Mouse (Mus musculus) spleen, postnatal 10 days (tissue): ENCODE data around the gene Hes1.

Experiments used
- DNase-seq, 2 experiments: peaks; one replicate each; pipeline ENCODE4 v3.0.0; 2021 to 2022; ENCODE audit warnings: low spot score in 2 of 2

Hes1 gene

DNA sequence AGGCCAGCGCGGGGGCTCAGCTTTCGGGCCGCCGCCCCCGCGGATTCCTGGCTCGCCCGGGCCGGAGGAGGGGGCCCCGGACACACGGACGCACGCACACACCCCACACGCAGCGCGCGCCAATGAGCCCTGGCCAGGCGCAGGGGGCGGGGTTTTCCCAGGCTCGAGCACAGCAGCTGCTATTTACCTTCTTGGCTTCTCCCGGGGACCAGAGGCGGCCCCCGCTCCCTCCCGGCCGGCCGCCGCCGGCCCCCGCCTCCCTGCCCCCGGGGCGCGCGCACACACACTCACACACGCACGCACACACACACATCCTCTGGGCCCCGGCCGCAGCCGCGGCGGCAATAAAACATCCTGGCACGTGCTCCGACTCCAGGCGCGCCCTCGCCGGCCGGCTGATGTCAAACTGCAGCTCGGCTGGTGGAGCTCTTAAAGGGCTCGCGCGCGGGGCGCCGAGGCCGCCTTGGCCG is at the start of gene Hes1:
Gene Hes1, plus strand, starts transcription at position 401 of the 470 bp plus-strand sequence.
- DNase-seq: peak; percentile 50 to 83

DNA sequence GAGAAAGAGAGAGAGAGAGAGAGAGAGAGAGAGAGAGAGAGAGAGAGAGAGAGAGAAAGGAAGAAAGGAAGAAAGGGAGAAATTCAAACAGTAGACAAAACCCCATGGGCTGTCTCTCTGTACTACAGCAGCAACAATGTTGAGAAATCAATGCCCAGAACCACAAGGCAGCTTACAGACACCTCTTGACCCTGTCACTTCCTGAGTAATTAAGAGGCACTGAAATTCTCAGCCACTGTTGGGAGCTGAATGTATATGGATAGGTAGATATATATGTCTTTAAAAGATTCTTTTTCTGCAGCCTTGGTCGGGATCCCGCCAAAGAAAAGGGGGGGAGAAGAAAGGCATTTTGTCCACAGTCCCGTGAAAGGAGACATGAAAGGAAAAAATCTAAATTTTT is 48.1 kb upstream of the Hes1 start:
- DNase-seq: no peak

DNA sequence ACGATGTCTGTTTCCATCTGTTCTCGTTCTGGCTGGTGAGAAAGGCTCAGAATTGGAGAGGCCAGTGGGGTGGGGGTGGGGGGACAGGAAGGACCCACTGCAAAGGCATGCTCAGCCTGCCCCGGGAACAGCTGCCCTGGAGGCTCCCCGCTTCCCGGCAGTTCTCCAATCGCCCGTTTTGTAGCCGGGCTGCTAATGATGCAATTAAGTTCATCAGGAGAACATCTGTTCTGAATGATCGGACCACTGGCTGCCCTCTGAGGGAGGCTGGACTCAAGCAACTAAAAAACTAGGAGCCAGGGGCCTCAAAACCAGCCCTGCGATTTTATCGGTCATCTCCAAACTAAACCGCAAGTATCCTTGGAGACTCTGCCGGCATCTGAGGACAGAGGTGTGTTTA is 44.1 kb upstream of the Hes1 start:
- no peak for DNase-seq

DNA sequence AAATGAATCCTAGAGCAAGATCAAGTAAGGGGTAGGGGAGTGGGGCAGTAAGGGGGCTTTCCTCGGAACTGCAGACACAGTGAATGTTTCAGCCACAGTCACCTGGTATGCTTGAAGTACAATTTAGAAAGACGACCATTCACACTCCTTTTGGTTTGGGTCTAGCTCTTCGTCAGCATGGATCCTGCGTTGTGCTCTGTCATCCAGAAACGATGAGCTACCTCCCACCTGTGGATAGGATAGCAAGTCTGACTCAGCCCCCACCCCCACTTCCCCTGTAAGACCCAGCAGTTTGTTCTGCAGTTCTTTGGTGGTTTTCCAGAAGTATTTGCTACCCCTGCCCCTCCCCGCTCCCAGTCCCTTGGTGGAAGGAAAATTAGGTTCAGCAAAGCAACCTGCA is 41.8 kb upstream of the Hes1 start:
- DNase-seq: no peak

DNA sequence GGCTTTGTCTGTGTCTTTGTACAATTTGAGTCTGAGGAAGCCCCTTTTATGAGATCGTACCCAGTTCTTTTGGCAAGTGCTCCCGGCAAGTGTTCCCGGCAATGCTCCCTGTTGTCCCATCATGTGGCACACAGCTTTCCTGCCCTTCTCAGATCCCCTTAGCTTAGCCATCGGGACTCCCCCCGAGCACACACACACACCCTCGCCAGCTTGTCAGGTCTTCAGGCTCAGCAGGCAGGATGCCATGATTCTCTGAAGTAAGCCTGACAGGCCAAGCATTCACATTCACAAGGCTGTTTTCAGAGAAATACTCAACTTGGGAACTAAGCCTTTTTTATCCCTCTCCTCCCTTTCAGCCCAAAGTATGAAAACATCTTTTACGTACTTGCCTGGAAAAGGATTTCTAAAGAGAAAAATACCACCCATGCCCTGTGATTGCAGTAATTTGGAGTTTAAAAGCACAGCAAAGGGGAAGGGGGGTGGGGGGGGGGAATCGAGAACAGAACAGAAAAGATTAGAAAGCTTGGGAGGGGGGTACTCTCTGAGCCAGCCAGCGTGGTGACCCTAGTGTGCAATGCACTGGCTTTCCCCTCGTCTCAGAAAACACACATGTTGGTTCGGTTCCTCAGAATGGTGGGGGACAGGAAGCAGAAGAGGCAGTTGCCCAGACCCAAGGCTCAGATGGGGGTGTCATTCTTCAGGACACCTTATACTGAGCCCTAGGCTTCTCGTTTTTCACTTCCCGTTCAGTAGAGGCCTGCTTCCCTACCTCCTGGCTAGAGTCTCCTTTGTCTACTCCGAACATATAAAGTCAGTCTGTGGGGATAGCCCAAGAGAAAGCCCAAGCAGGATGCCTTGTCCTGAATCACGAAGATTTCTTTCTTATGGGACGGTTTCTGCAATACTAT is 41.0 kb upstream of the Hes1 start:
- DNase-seq: peak in 1 of 2 experiments; percentile 52

DNA sequence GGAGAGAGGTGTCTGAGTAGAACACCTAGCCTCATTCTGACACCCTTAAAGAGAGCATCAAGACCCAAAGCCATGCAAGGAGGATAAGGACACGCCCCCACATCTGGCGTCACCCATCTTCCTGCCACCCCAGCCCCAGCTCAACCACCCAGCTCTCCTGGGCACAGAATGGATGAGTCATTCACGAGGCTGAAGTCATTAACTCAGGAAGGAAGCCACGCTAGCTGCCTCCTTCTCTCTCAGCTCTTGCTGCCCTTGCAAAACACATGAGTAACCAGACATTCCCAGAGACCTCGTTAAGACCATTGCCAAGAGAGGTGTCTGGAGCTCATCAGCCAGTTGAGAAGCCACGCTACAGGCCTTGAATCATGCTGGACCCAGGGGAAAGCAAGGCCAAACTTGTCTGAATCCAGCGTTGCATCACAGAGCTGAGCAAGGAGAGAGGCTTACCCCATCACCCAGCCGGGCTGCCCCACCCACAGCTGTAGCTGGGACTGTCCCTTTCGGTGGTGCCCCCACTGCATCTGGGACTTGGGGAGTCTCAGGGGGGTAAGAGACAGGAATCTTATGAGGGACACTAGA is 39.4 kb upstream of the Hes1 start:
- DNase-seq: peak in 1 of 2 experiments; percentile 60

DNA sequence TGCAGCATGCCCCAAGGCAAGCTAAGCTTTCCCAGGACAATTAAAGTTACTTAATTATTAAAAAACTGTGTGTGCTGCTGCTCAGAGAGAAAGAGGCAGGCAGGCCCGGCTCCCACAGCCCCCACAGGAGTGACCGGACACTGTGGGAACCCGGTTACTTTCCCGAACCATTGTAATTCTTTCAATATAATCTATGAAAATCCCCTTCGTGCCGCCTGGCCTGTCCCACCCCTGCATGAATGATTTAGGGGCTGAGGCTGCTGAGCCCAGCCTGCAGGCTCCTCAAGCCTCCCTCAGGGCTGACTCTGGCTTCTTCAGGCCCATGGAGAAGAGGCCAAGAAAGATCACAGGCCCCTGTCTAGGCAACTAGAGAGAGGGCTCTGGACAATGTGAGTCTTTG is 36.0 kb upstream of the Hes1 start:
- no peak for DNase-seq

DNA sequence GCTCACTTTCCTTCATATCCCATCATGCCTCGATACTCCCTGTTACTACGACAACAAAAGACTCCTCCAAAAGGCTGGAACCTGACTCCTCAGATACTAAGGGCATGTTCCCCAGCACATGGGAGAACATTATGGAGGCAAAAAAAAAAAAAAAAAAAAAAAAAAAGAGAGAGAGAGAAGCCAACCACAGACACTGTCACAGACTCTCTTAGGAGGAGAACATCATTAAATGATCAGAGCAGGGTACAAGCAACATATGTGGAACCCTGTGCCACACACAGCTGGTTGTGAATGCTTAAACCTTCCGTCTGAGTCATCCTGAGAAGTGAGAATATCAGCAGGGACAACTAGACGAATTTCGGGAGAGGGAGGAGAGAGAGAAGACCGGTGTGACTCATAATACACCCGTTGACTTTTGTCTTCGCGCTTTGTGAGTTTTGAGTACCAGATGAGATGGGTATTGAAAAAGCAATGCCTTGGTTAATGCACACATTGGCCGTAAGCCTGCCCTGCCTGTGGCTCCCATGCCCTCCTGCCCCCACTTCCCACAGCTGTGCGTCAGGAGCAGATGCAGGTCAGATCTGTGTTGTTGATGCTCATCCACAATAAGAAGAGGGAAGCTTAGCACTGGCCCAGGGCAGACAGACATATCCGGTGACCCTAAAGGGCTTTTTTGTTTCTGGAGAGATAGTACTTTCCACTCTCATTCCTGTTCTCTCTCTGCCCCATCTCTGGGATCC is 34.8 kb upstream of the Hes1 start:
- DNase-seq: no peak

DNA sequence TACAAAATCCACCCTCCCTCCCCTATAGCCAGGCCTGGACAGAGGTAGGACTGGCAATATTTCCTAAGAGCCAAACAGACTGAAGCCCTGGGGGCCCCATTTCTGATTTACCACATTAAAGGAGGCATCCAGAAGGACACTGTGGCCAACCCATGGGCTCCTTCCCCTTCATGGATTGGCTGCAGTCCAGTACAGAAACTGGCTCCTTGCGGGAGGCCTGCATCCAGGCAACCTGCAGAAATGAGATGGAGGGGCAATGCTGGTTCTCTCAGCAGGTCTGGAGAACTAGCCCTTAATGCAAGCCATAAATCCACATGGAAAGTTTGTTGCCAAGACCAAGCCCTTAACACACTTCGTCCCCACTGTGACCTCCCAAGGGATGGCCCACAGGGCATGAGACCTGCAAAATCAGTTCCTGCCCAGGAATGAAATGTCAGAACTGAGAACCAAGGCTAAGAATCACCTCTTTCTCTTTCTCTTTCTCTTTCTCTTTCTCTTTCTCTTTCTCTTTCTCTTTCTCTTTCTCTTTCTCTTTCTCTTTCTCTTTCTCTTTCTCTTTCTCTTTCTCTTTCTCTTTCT is 31.8 kb upstream of the Hes1 start:
- DNase-seq: no peak

DNA sequence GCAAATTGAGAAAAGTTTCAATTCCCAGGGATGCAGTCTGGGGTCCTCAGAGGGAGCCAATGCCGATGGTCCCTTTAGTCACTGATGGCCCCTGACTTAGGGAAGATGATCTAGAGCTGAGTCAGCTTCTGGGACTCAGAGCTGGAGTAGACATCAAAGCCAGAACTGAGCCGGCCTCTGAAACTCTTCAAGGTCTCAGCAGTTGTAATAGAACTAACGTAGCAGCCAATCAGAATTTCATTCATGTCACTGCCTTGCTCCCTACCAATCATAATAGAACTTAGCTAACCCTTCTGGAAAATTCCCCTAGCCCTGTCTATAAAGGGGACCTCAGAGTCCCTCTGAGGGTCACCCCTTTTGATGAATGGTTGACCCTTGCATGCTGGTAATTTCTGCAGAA is 30.8 kb upstream of the Hes1 start:
- DNase-seq: no peak

DNA sequence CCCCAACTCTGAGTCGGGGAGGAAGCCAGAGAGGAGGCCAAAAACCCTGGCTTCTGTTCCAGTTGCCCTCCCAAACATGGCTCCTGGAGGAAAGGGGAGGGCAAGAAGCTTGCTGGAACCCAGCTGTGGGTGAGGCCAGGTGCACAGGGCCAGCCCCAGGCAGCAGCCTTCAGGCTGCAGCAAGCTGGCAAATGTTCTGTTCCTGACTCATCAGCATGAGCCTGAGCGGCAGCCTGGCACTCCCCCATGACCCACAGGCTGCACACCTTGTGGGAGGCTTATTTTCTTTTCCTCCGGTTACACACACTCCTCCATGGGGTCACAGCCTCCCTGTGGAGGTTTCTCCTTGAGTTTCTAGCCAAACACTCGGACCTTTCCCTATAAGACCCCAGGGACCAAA is 30.2 kb upstream of the Hes1 start:
- DNase-seq: no peak

DNA sequence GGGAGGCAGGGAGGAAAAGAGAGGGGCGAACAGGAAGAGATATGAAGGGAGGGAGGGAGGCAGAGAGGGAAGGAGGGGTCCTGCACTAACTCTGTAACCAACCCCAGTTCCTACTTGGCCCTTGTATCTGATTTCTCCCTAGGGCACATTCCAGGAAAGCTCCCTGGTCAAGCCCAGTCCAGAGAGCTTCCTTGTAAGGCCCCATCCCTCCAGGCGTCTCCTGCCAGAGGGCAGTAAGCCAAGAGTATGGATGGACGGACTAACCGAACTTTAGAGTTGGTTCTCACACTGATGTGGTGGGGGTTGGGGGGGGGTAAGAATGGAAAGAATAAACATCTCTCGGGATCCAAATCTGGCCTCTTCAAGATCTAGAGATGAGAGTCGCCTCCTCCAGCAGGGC is 29.7 kb upstream of the Hes1 start:
- DNase-seq: no peak

DNA sequence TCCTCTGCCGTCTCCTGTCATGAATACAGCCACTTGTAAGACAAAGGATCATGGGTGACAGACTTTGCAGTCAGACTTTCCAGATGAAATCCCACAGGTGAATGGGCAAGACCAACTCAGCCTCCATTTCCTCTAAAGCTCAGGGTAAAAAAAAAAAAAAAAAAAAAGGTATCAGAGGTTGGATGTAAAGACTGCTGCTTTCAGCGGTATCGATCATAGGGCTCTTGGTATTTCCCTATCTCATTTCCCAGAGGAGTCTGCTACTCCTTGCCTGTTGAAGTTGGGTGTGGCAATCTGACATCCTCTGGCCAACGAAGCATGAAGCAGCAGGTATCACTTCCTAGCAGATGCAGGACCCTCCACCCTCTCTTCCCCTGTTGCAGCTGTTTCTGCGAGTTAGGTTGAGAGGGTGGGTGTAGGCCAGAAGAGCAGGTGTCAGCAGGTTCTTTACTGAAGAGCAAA is 29.2 kb upstream of the Hes1 start:
- peak in 1 of 2 experiments; percentile 50 for DNase-seq

DNA sequence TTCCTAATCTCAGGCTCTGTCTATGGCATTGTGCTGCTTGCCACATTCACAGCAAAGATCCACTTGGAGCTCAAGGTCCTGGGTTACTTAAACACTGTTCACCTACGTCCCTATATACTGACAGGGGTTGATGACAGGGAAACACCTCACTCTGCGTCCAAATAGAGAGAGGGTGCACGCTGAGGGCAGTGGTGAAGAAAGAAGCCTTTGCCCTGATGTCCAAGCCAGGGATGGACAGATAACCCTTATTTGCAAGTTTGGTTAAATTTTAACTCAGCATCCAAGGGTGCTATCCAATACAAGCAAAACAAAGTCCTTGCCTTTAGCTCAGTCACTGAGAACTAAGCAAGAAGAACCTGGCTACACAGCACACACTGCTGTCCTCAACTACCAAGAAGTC is 28.1 kb upstream of the Hes1 start:
- no peak for DNase-seq

DNA sequence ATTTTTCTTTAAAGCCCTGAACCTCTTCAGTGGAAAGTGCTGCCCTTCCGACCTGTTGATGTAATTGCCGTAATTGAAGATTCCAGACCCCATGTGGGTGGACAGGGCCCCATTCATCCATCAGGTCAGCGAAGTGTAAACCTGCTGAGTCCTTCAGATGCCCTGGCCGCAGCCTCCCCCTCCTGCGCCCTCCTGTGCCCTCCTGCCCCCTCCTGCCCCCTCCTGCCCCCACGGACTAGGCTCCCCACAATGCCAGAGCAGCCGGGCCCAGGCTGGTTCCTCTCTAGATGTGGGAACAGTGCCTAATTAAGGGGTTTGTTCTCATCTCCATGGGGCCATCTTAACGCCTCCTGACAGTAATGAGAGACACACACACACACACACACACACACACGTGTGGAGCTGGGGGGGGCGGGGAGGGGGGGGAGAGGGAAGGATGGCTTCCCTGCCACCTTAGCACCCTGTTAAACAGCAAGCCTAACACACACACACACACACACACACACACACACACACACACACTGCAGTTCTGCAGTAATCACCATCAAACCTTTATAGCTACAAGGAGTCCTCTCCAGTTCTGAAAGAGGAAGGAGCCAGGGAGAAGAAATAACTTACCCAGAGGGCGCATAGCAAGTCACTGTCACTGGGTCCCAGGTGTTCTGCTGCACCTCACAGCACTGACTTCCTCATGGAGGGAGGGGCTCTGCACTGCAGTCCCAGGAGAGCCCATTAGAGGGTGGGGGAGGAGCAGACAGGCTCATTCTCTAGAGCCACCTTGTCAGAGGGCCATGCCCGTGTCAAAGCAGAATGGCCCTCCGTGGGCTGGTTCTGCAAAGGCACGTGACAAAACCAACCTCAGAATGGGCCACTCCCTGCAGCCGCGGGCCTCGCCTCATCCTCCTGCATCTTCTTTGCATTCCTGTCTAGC is 25.3 kb upstream of the Hes1 start:
- peak; percentile 38 to 79 for DNase-seq

DNA sequence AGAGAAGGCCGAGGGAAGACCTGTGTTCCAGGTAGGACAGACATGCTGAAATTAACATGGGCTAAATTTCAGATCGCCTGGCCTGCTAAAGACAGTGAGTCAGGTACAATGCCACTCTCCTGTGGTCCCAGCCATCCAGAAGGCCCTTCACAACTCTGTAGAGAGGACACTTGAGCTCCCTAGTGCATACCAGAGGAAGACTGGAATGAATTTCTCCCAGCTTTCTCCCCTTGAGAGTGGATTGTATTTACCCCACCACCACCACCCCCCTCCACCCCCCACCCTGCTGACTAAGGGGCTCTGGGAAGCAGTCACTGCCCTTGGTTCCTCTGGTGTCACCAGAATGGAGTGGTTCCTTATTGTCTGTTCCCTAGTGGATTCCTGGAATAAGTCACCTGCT is 24.3 kb upstream of the Hes1 start:
- DNase-seq: no peak

DNA sequence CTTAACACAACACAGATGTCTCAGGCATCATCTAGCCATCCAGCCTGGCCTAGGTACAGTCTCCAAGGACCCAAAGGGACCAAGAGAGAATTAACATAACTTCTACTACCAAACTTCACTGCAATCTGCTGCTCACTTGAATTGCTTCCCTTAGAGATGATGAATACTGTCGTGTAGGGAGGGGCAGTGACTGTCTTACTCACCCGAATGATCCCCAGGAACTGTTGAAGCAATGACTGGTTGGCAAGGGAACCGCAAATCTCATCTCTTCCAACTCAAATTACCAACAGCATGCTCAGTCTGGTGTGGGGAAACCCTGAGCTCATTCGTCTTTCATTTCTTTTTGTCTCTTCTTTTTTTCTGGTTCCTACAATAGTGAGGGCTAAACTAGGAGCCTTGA is 21.3 kb upstream of the Hes1 start:
- DNase-seq: no peak

DNA sequence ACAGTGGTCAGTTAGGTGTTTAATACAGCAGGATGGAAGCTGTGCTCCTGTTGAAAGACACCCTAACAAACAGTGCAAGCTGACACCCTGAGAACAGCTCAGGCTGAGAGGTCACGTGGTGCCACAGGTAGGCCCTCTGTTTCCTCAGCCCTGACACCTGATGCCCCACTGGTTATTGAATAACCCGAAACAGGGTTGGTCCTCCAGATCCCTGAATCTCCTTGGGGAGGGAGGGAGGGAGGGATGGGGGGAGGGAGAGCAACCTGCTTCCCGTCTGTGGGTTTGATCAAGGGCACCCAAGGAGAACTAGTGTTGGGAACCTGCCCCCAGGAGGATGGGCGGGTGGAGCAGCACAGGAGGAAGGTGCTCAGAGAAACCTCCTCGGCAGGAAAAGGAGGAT is 18.6 kb upstream of the Hes1 start:
- DNase-seq: no peak

DNA sequence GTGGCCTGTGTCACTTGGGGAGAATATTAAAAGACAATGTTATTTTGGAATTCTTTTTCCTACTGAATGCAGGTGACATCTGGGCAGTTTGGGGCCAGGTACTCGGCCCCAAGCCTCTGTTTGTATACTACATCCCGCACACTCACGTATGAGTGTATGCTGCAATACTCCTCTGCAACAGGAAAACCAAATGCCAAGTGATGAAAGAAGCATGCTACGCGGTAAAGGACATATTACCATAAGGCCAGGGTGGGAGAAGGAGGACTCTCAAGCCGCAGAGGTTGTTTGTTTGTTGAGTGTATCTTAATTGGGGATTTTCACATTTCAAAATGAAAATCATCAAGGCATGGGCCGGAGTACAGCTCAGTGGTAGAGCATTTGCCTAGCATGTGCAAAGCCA is 17.2 kb upstream of the Hes1 start:
- DNase-seq: no peak

DNA sequence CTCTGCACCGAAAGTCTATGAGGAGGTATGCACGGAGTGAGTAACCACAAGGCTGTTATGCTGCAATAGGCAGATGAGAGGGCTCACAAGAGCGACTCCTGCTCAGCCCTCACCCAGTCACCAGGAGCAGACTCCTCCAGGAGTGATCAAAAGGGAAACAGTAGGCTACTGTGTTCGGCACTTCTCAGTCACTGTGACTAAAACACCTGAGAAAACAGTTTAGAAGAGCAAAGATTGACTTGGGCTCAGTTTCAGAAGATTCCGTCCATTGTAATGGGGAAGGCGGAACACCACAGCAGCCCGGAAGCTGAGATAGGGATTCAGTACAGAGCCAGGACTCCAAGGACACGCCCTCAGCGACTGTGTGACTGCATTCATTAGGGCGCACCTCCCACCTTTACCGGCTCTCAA is 16.8 kb upstream of the Hes1 start:
- no peak for DNase-seq
